Mouse (Mus musculus) small intestine, adult 2 months (tissue): ENCODE data around the gene Ranbp6.

Source experiments
- CTCF ChIP-seq: fragments of 200-500 bp; IDR thresholded peaks from 2 replicates; pipeline ENCODE4 v1.5.1; 2012; ENCODE audit warnings: low read depth, mild to moderate bottlenecking, control low read depth, inconsistent platforms, low read length, moderate library complexity, mixed read lengths; ENCODE audit not compliant: insufficient replicate concordance, insufficient read length; ENCODE audit errors: extremely low read depth
- POLR2A ChIP-seq: fragments of 200-500 bp; IDR thresholded peaks from 2 replicates; pipeline ENCODE4 v1.6.1; 2012; ENCODE audit warnings: low read depth, mild to moderate bottlenecking, control low read depth, inconsistent platforms, low read length, moderate library complexity

DNA sequence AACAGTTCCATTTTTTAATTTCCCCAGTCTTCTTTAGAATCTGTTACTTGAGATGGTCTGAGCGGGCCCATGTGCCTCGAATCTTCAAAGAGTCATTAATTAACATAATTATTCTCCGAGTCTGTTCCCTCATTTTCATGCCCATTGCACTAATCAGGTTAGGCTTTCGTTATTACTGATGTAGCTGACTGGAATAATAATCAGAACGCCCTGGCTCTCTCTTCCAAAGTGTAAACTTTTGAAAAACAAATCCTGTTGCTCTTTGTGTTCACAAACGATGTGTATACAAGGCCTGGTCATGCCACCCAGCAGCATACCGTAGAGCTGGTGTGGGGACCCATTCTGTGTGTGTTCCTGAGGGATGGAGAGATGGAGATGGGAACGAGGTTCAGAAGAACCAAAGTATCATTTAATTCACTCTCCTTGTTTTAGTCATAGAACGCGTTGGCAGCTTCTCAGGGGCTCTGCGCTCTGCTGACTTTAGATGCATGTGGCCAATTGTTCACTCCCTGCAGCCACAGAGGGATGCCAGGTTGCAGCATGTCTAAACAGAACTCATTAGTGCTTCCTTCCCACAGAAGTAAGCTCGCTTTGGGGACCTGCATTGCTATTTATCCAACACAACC, 31.4 kb upstream of the Ranbp6 start:
- TF ChIP-seq POLR2A = no peak
- no peak for TF ChIP-seq CTCF
